Mouse (Mus musculus) limb, embryonic 13.5 days (tissue): ENCODE results near the gene Ebf1. TPM values are rescaled to one million over a fixed set of nuclear protein-coding genes. Genes with fewer than 3 reads are reported as not detected.
A peak's percentile ranks its signal among the peaks of the same experiment; 100 is the strongest.

Experiments used
- ATAC-seq: fragments of 200-750 bp; cut with Nextera tagmentation; 2 replicates; pipeline ENCODE4 v1.8.0; 2017; ENCODE audit warnings: low read depth, moderate number of reproducible peaks, moderate TSS enrichment; ENCODE audit not compliant: low FRiP score
- H3K27ac ChIP-seq: fragments of 300-500 bp; sonication (generic); 2 replicates; pipeline ENCODE4 v1.5.1; 2015; ENCODE audit warnings: inconsistent platforms, mild to moderate bottlenecking, moderate library complexity
- H3K27me3 ChIP-seq: fragments of 300-500 bp; sonication (generic); 2 replicates; pipeline ENCODE4 v1.6.1; 2015; ENCODE audit warnings: mild to moderate bottlenecking, inconsistent platforms
- H3K36me3 ChIP-seq: fragments of 300-500 bp; sonication (generic); 2 replicates; pipeline ENCODE4 v1.6.1; 2015; ENCODE audit warnings: inconsistent platforms, mild to moderate bottlenecking, moderate library complexity
- H3K4me1 ChIP-seq: fragments of 300-500 bp; sonication (generic); 2 replicates; pipeline ENCODE4 v1.6.1; 2015; ENCODE audit warnings: inconsistent platforms
- H3K4me2 ChIP-seq: fragments of 300-500 bp; sonication (generic); replicated peaks from 2 replicates; pipeline ENCODE4 v1.6.1; 2015; ENCODE audit warnings: inconsistent platforms, mild to moderate bottlenecking, moderate library complexity
- H3K4me3 ChIP-seq: fragments of 300-500 bp; sonication (generic); 2 replicates; pipeline ENCODE4 v1.5.1; 2015; ENCODE audit warnings: moderate library complexity, mild to moderate bottlenecking, inconsistent platforms
- H3K9ac ChIP-seq: fragments of 300-500 bp; sonication (generic); 2 replicates; pipeline ENCODE4 v1.6.1; 2015; ENCODE audit warnings: mild to moderate bottlenecking, inconsistent platforms
- H3K9me3 ChIP-seq: fragments of 300-500 bp; sonication (generic); 2 replicates; pipeline ENCODE4 v1.6.1; 2016; ENCODE audit warnings: inconsistent platforms
- WGBS: fragments of 180-500 bp; shearing (Covaris S2); methylation state at CpG from one replicate; pipeline ENCODE4 v1.1.7; 2015; 5-methylcytosine and 5-hydroxymethylcytosine counted together
- polyA plus RNA-seq: library from polyadenylated mRNA; unstranded; fragments of >200 nt; fragmentation: Nextera tagmentation; extraction: Ambion mirVana; gene quantifications from 2 replicates; pipeline ENCODE4 v1.2.1, GENCODE M21; 2015

The Ebf1 gene
- polyA plus RNA-seq, 1 experiment from 2014 or later, result 103 TPM

GRCm38 (mm10) chr11:44620694-44621446 is 3.8 kb downstream of the Ebf1 start:
- Histone ChIP-seq H3K27ac (peak overlapping the region; percentile 99), H3K4me1 (peaks cover 36% of the 10 kb centered on the region), H3K9me3 (no peaks in the 10 kb centered on the region), H3K9ac (peak overlapping the region; percentile 98), H3K4me2 (peak overlapping the region; percentile 80), H3K36me3 (peaks cover 16% of the 10 kb centered on the region), H3K27me3 (peaks cover 36% of the 10 kb centered on the region), H3K4me3 (peak overlapping the region; percentile 73)
- 31% methylated on average over 19 of the region's 19 CpGs for WGBS
- no peak for ATAC-seq

- 40% methylated on average over 10 of the region's 10 CpGs for WGBS
- peak overlapping the region; percentile 73 for H3K4me3 ChIP-seq
Observed at GRCm38 (mm10) chr11:44621615-44622014, 4.5 kb downstream of the Ebf1 start.

GRCm38 (mm10) chr11:44622023-44622731 is 5.1 kb downstream of the Ebf1 start:
- Histone ChIP-seq H3K4me3 (peak overlapping the region; percentile 73), H3K9me3 (no peaks in the 10 kb centered on the region), H3K4me2 (peak overlapping the region; percentile 80), H3K9ac (peak overlapping the region; percentile 98), H3K27ac (peak overlapping the region; percentile 99; the same call in 1 of the 2 replicates), H3K27me3 (peaks cover 27% of the 10 kb centered on the region), H3K36me3 (peaks cover 16% of the 10 kb centered on the region), H3K4me1 (peaks cover 38% of the 10 kb centered on the region)
- ATAC-seq, result no peak
- 32% methylated on average over 11 of the region's 11 CpGs for WGBS

More at GRCm38 (mm10) chr11:44621615-44622014, 4.5 kb downstream of the Ebf1 start:
- Histone ChIP-seq H3K4me2 (peak overlapping the region; percentile 80), H3K9ac (peak overlapping the region; percentile 98), H3K27me3 (peaks cover 28% of the 10 kb centered on the region), H3K9me3 (no peaks in the 10 kb centered on the region), H3K27ac (peak overlapping the region; percentile 99; the same call in 1 of the 2 replicates), H3K36me3 (peaks cover 16% of the 10 kb centered on the region), H3K4me1 (peaks cover 35% of the 10 kb centered on the region)
- no peak for ATAC-seq

GRCm38 (mm10) chr11:44624564-44624963 is 7.4 kb downstream of the Ebf1 start:
- H3K4me1 ChIP-seq, result peaks cover 47% of the 10 kb centered on the region
- 62% methylated on average over 5 of the region's 5 CpGs for WGBS

GRCm38 (mm10) chr11:44626065-44626464 is 8.9 kb downstream of the Ebf1 start:
- Histone ChIP-seq H3K9me3 (no peaks in the 10 kb centered on the region), H3K9ac (no peak overlapping the region), H3K4me2 (peak overlapping the region; percentile 31), H3K27ac (peak overlapping the region; percentile 11; the same call in 1 of the 2 replicates), H3K36me3 (peaks cover 24% of the 10 kb centered on the region), H3K27me3 (peaks cover 13% of the 10 kb centered on the region), H3K4me1 (peaks cover 42% of the 10 kb centered on the region), H3K4me3 (no peak overlapping the region)
- 63% methylated on average over 10 of the region's 10 CpGs for WGBS
- ATAC-seq, result peak; percentile 51; the same call in 1 of the 2 replicates

More at GRCm38 (mm10) chr11:44624564-44624963, 7.4 kb downstream of the Ebf1 start:
- Histone ChIP-seq H3K36me3 (peaks cover 21% of the 10 kb centered on the region), H3K27ac (peak overlapping the region; percentile 28; the same call in 1 of the 2 replicates), H3K27me3 (peaks cover 21% of the 10 kb centered on the region), H3K4me2 (peak overlapping the region; percentile 36), H3K9me3 (no peaks in the 10 kb centered on the region), H3K4me3 (no peak overlapping the region), H3K9ac (no peak overlapping the region)
- no peak for ATAC-seq

- H3K4me2 ChIP-seq, result no peak overlapping the region
- no peaks in the 10 kb centered on the region for H3K27me3 ChIP-seq
- H3K9ac ChIP-seq, result peak overlapping the region; percentile 8; the same call in 1 of the 2 replicates
- ATAC-seq, result no peak
- H3K4me3 ChIP-seq, result no peak overlapping the region
- H3K27ac ChIP-seq, result no peak overlapping the region; the same call in 1 of the 2 replicates
- no peaks in the 10 kb centered on the region for H3K9me3 ChIP-seq
- H3K4me1 ChIP-seq, result peaks cover 39% of the 10 kb centered on the region
- 75% methylated on average over 4 of the region's 4 CpGs for whole genome bisulfite sequencing
- peaks cover 30% of the 10 kb centered on the region for H3K36me3 ChIP-seq
Observed at GRCm38 (mm10) chr11:44628412-44628811, 11.3 kb downstream of the Ebf1 start.

- Histone ChIP-seq H3K36me3 (peaks cover 34% of the 10 kb centered on the region), H3K27me3 (no peaks in the 10 kb centered on the region), H3K4me2 (no peak overlapping the region), H3K4me1 (peaks cover 23% of the 10 kb centered on the region), H3K27ac (no peak overlapping the region), H3K9ac (no peak overlapping the region), H3K9me3 (no peaks in the 10 kb centered on the region), H3K4me3 (no peak overlapping the region)
- ATAC-seq, result no peak
- WGBS, result 73% methylated on average over 15 of the region's 15 CpGs
Observed at GRCm38 (mm10) chr11:44632064-44632968, 15.2 kb downstream of the Ebf1 start.

GRCm38 (mm10) chr11:44633001-44633693 is 16.0 kb downstream of the Ebf1 start:
- Histone ChIP-seq H3K36me3 (peaks cover 40% of the 10 kb centered on the region), H3K4me2 (no peak overlapping the region), H3K9ac (no peak overlapping the region), H3K27me3 (no peaks in the 10 kb centered on the region), H3K27ac (no peak overlapping the region), H3K4me1 (peaks cover 22% of the 10 kb centered on the region), H3K4me3 (no peak overlapping the region), H3K9me3 (no peaks in the 10 kb centered on the region)
- 80% methylated on average over 2 of the region's 2 CpGs for WGBS
- ATAC-seq, result no peak

- 79% methylated on average over 6 of the region's 6 CpGs for WGBS
- no peaks in the 10 kb centered on the region for H3K27me3 ChIP-seq
- no peaks in the 10 kb centered on the region for H3K9me3 ChIP-seq
- H3K27ac ChIP-seq, result no peak overlapping the region
- ATAC-seq, result no peak
- no peak overlapping the region for H3K9ac ChIP-seq
- H3K4me2 ChIP-seq, result no peak overlapping the region
- H3K4me3 ChIP-seq, result no peak overlapping the region
- peaks cover 17% of the 10 kb centered on the region for H3K4me1 ChIP-seq
- H3K36me3 ChIP-seq, result peaks cover 34% of the 10 kb centered on the region
Observed at GRCm38 (mm10) chr11:44634552-44635193, 17.6 kb downstream of the Ebf1 start.

GRCm38 (mm10) chr11:44636241-44636640 is 19.1 kb downstream of the Ebf1 start:
- ATAC-seq, result no peak

More at GRCm38 (mm10) chr11:44636241-44636640, 19.1 kb downstream of the Ebf1 start:
- WGBS, result 69% methylated on average over 1 of the region's 1 CpGs
- H3K4me2 ChIP-seq, result no peak overlapping the region
- H3K4me1 ChIP-seq, result peaks cover 17% of the 10 kb centered on the region
- no peaks in the 10 kb centered on the region for H3K9me3 ChIP-seq
- H3K4me3 ChIP-seq, result no peak overlapping the region
- H3K36me3 ChIP-seq, result peaks cover 36% of the 10 kb centered on the region
- H3K27me3 ChIP-seq, result no peaks in the 10 kb centered on the region
- no peak overlapping the region for H3K27ac ChIP-seq
- H3K9ac ChIP-seq, result no peak overlapping the region
